Mouse (Mus musculus): ENCODE results near the gene Adamtsl1. TPM values are rescaled to one million over a fixed set of nuclear protein-coding genes. Genes with fewer than 3 reads are reported as not detected.

Gene Adamtsl1
- polyA plus RNA-seq, 1 experiment from 2014 or later = 3.1 TPM

- Histone ChIP-seq H3K4me1 (replicated peaks; ENCODE audit: control insufficient read depth, insufficient read depth, low read length) (no peaks in the 10 kb centered on the region), H3K9me3 (ENCODE audit: control insufficient read depth) (no peaks in the 10 kb centered on the region), H3K9ac (ENCODE audit: low read depth, low read length) (no peak overlapping the region), H3K4me2 (replicated peaks; ENCODE audit: low read depth) (no peak overlapping the region), H3K27ac (ENCODE audit: low read depth, low read length) (no peak overlapping the region), H3K27me3 (replicated peaks; ENCODE audit: control insufficient read depth, insufficient read depth, low read length) (no peaks in the 10 kb centered on the region), H3K4me3 (ENCODE audit: low read depth, low read length) (no peak overlapping the region), H3K36me3 (ENCODE audit: control insufficient read depth, insufficient read depth) (no peaks in the 10 kb centered on the region)
- ATAC-seq = no peak
- no peak for TF ChIP-seq CTCF (IDR thresholded peaks at IDR 0.05; ENCODE audit: low read depth)
- WGBS = 54% methylated on average over 4 of the region's 4 CpGs
Measured at GRCm38 (mm10) chr4:85901316-85901715, 387.3 kb downstream of the Adamtsl1 start.

GRCm38 (mm10) chr4:85904217-85904616, 390.2 kb downstream of the Adamtsl1 start:
- Histone ChIP-seq H3K9ac (ENCODE audit: low read depth, low read length) (no peak overlapping the region), H3K4me2 (replicated peaks; ENCODE audit: low read depth) (no peak overlapping the region), H3K4me1 (replicated peaks; ENCODE audit: control insufficient read depth, insufficient read depth, low read length) (no peaks in the 10 kb centered on the region), H3K27ac (ENCODE audit: low read depth, low read length) (no peak overlapping the region), H3K9me3 (ENCODE audit: control insufficient read depth) (no peaks in the 10 kb centered on the region), H3K4me3 (ENCODE audit: low read depth, low read length) (no peak overlapping the region), H3K27me3 (replicated peaks; ENCODE audit: control insufficient read depth, insufficient read depth, low read length) (no peaks in the 10 kb centered on the region), H3K36me3 (ENCODE audit: control insufficient read depth, insufficient read depth) (no peaks in the 10 kb centered on the region)
- 84% methylated on average over 5 of the region's 5 CpGs for WGBS
- no peak for ATAC-seq
- no peak for TF ChIP-seq CTCF (IDR thresholded peaks at IDR 0.05; ENCODE audit: low read depth)

GRCm38 (mm10) chr4:85916034-85916433, 402.1 kb downstream of the Adamtsl1 start:
- H3K27ac ChIP-seq (ENCODE audit: low read depth, low read length) = no peak overlapping the region
- H3K9ac ChIP-seq (ENCODE audit: low read depth, low read length) = no peak overlapping the region
- TF ChIP-seq CTCF (IDR thresholded peaks at IDR 0.05; ENCODE audit: low read depth) = no peak
- H3K27me3 ChIP-seq (replicated peaks; ENCODE audit: control insufficient read depth, insufficient read depth, low read length) = no peaks in the 10 kb centered on the region
- H3K4me2 ChIP-seq (replicated peaks; ENCODE audit: low read depth) = no peak overlapping the region
- 66% methylated on average over 2 of the region's 2 CpGs for WGBS
- no peak overlapping the region for H3K4me3 ChIP-seq (ENCODE audit: low read depth, low read length)
- no peaks in the 10 kb centered on the region for H3K9me3 ChIP-seq (ENCODE audit: control insufficient read depth)
- H3K4me1 ChIP-seq (replicated peaks; ENCODE audit: control insufficient read depth, insufficient read depth, low read length) = no peaks in the 10 kb centered on the region
- H3K36me3 ChIP-seq (ENCODE audit: control insufficient read depth, insufficient read depth) = no peaks in the 10 kb centered on the region
- no peak for ATAC-seq

- ATAC-seq = no peak
- no peaks in the 10 kb centered on the region for H3K9me3 ChIP-seq (ENCODE audit: control insufficient read depth)
- WGBS = 78% methylated on average over 4 of the region's 4 CpGs
Measured at GRCm38 (mm10) chr4:85918366-85918765, 404.4 kb downstream of the Adamtsl1 start.

GRCm38 (mm10) chr4:85920474-85920873, 406.5 kb downstream of the Adamtsl1 start:
- Histone ChIP-seq H3K4me2 (replicated peaks; ENCODE audit: low read depth) (no peak overlapping the region), H3K27ac (ENCODE audit: low read depth, low read length) (no peak overlapping the region), H3K4me1 (replicated peaks; ENCODE audit: control insufficient read depth, insufficient read depth, low read length) (no peaks in the 10 kb centered on the region), H3K4me3 (ENCODE audit: low read depth, low read length) (no peak overlapping the region), H3K9me3 (ENCODE audit: control insufficient read depth) (no peaks in the 10 kb centered on the region), H3K27me3 (replicated peaks; ENCODE audit: control insufficient read depth, insufficient read depth, low read length) (no peaks in the 10 kb centered on the region), H3K9ac (ENCODE audit: low read depth, low read length) (no peak overlapping the region), H3K36me3 (ENCODE audit: control insufficient read depth, insufficient read depth) (no peaks in the 10 kb centered on the region)
- ATAC-seq = no peak
- TF ChIP-seq CTCF (IDR thresholded peaks at IDR 0.05; ENCODE audit: low read depth) = no peak
- 63% methylated on average over 3 of the region's 3 CpGs for WGBS

More at GRCm38 (mm10) chr4:85918366-85918765, 404.4 kb downstream of the Adamtsl1 start:
- Histone ChIP-seq H3K9ac (ENCODE audit: low read depth, low read length) (no peak overlapping the region), H3K36me3 (ENCODE audit: control insufficient read depth, insufficient read depth) (no peaks in the 10 kb centered on the region), H3K27me3 (replicated peaks; ENCODE audit: control insufficient read depth, insufficient read depth, low read length) (no peaks in the 10 kb centered on the region), H3K4me3 (ENCODE audit: low read depth, low read length) (no peak overlapping the region), H3K4me2 (replicated peaks; ENCODE audit: low read depth) (no peak overlapping the region), H3K27ac (ENCODE audit: low read depth, low read length) (no peak overlapping the region), H3K4me1 (replicated peaks; ENCODE audit: control insufficient read depth, insufficient read depth, low read length) (no peaks in the 10 kb centered on the region)
- no peak for TF ChIP-seq CTCF (IDR thresholded peaks at IDR 0.05; ENCODE audit: low read depth)

GRCm38 (mm10) chr4:85922741-85923140, 408.8 kb downstream of the Adamtsl1 start:
- Histone ChIP-seq H3K4me2 (replicated peaks; ENCODE audit: low read depth) (no peak overlapping the region), H3K4me3 (ENCODE audit: low read depth, low read length) (no peak overlapping the region), H3K27ac (ENCODE audit: low read depth, low read length) (no peak overlapping the region), H3K9ac (ENCODE audit: low read depth, low read length) (no peak overlapping the region), H3K36me3 (ENCODE audit: control insufficient read depth, insufficient read depth) (no peaks in the 10 kb centered on the region), H3K9me3 (ENCODE audit: control insufficient read depth) (no peaks in the 10 kb centered on the region), H3K27me3 (replicated peaks; ENCODE audit: control insufficient read depth, insufficient read depth, low read length) (no peaks in the 10 kb centered on the region), H3K4me1 (replicated peaks; ENCODE audit: control insufficient read depth, insufficient read depth, low read length) (no peaks in the 10 kb centered on the region)
- 91% methylated on average over 4 of the region's 4 CpGs for WGBS
- no peak for ATAC-seq
- no peak for TF ChIP-seq CTCF (IDR thresholded peaks at IDR 0.05; ENCODE audit: low read depth)

GRCm38 (mm10) chr4:85932129-85932528, 418.2 kb downstream of the Adamtsl1 start:
- H3K36me3 ChIP-seq (ENCODE audit: control insufficient read depth, insufficient read depth) = no peaks in the 10 kb centered on the region
- no peaks in the 10 kb centered on the region for H3K9me3 ChIP-seq (ENCODE audit: control insufficient read depth)
- no peak for ATAC-seq
- no peaks in the 10 kb centered on the region for H3K27me3 ChIP-seq (replicated peaks; ENCODE audit: control insufficient read depth, insufficient read depth, low read length)
- peak; percentile 36 for TF ChIP-seq CTCF (IDR thresholded peaks at IDR 0.05; ENCODE audit: low read depth)
- H3K9ac ChIP-seq (ENCODE audit: low read depth, low read length) = no peak overlapping the region
- H3K4me3 ChIP-seq (ENCODE audit: low read depth, low read length) = no peak overlapping the region
- H3K4me1 ChIP-seq (replicated peaks; ENCODE audit: control insufficient read depth, insufficient read depth, low read length) = no peaks in the 10 kb centered on the region
- no peak overlapping the region for H3K4me2 ChIP-seq (replicated peaks; ENCODE audit: low read depth)
- no peak overlapping the region for H3K27ac ChIP-seq (ENCODE audit: low read depth, low read length)

Measured in intestine, postnatal 0 days (tissue).